In genomic region chr9:71606296-71607057, GRCm38 (mm10) we compare ENCODE assay signal across 10 mouse cellular contexts. TPM values are rescaled to one million over a fixed set of nuclear protein-coding genes. Genes with fewer than 3 reads are reported as not detected.
DNase-seq lines count a peak whose midpoint lies in the region; ATAC-seq lines count a peak whose summit lies in the region.
"Had no signal": no experiment of that assay in that cellular context is flagged by ENCODE, and none has a peak within 500 bp of the region (broad histone marks: within the 10 kb centered on the region; RNA-seq: fewer than 3 reads in every experiment).

No protein-coding gene starts in this region.

- no peak overlapping the region for H3K4me3 ChIP-seq in neural tube, embryonic 13.5 days
- H3K4me3 ChIP-seq in neural tube, embryonic 15.5 days (replicated peaks): no peak overlapping the region
- no peak overlapping the region for H3K4me3 ChIP-seq in liver, embryonic 15.5 days (replicated peaks)
- no peak overlapping the region for H3K4me3 ChIP-seq in midbrain, embryonic 14.5 days (replicated peaks; ENCODE audit: low read depth, low read length)
- no peak overlapping the region for H3K4me3 ChIP-seq in hindbrain, embryonic 11.5 days (ENCODE audit: low read depth, low read length)
- H3K4me3 ChIP-seq: left cerebral cortex, adult 2 months had no signal

- WGBS in neural tube, embryonic 13.5 days: 76% methylated on average over 13 of the region's 13 CpGs
- 74% methylated on average over 13 of the region's 13 CpGs for WGBS in neural tube, embryonic 15.5 days
- WGBS in liver, embryonic 15.5 days (ENCODE audit: insufficient replicate concordance): 10% methylated on average over 13 of the region's 13 CpGs
- WGBS in midbrain, embryonic 14.5 days: 88% methylated on average over 13 of the region's 13 CpGs
- WGBS in hindbrain, embryonic 11.5 days: 87% methylated on average over 13 of the region's 13 CpGs

- H3K27me3 ChIP-seq in neural tube, embryonic 13.5 days: no peaks in the 10 kb centered on the region
- H3K27me3 ChIP-seq in neural tube, embryonic 15.5 days (replicated peaks): no peaks in the 10 kb centered on the region
- H3K27me3 ChIP-seq in liver, embryonic 15.5 days: peaks cover 20% of the 10 kb centered on the region
- H3K27me3 ChIP-seq in midbrain, embryonic 14.5 days (ENCODE audit: control insufficient read depth, insufficient read depth, low read length): no peaks in the 10 kb centered on the region
- H3K27me3 ChIP-seq in hindbrain, embryonic 11.5 days (ENCODE audit: control insufficient read depth, insufficient read depth, low read length): no peaks in the 10 kb centered on the region

- H3K9ac ChIP-seq in neural tube, embryonic 13.5 days: no peak overlapping the region
- no peak overlapping the region for H3K9ac ChIP-seq in neural tube, embryonic 15.5 days (replicated peaks)
- no peak overlapping the region for H3K9ac ChIP-seq in liver, embryonic 15.5 days
- no peak overlapping the region for H3K9ac ChIP-seq in midbrain, embryonic 14.5 days (replicated peaks; ENCODE audit: low read length)
- no peak overlapping the region for H3K9ac ChIP-seq in hindbrain, embryonic 11.5 days (ENCODE audit: low read depth, low read length)
- H3K9ac ChIP-seq: hindbrain, embryonic 14.5 days had no signal

- DNase-seq in embryo, embryonic 10 days (ENCODE audit: low spot score): peak; percentile 22
- no peak for DNase-seq in embryo, embryonic 11 days
- DNase-seq in thymus, postnatal 25 days: peak; percentile 37
- no peak for DNase-seq in midbrain, embryonic 14.5 days
- no peak for DNase-seq in hindbrain, embryonic 11.5 days (ENCODE audit: low spot score)

- H3K4me1 ChIP-seq in neural tube, embryonic 13.5 days (replicated peaks): peaks cover 13% of the 10 kb centered on the region
- peaks cover 9% of the 10 kb centered on the region for H3K4me1 ChIP-seq in neural tube, embryonic 15.5 days
- H3K4me1 ChIP-seq in liver, embryonic 15.5 days (replicated peaks): peaks cover 20% of the 10 kb centered on the region; the same call in 1 of the 2 replicates
- 0 out of 2 replicates have a peak, but pooled peaks cover 4% of the 10 kb centered on the region for H3K4me1 ChIP-seq in midbrain, embryonic 14.5 days (ENCODE audit: control insufficient read depth, insufficient read depth, low read length)
- no peaks in the 10 kb centered on the region for H3K4me1 ChIP-seq in hindbrain, embryonic 11.5 days (replicated peaks; ENCODE audit: control insufficient read depth, insufficient read depth, low read length)

- no peak for ATAC-seq in neural tube, embryonic 13.5 days (ENCODE audit: low read depth)
- ATAC-seq in neural tube, embryonic 15.5 days (ENCODE audit: low FRiP score): no peak
- peak; percentile 77 for ATAC-seq in liver, embryonic 15.5 days (ENCODE audit: insufficient read depth)
- no peak for ATAC-seq in midbrain, embryonic 14.5 days (ENCODE audit: low FRiP score, low TSS enrichment)
- ATAC-seq in hindbrain, embryonic 11.5 days (ENCODE audit: low FRiP score): no peak

- no peaks in the 10 kb centered on the region for H3K9me3 ChIP-seq in neural tube, embryonic 13.5 days
- no peaks in the 10 kb centered on the region for H3K9me3 ChIP-seq in neural tube, embryonic 15.5 days (replicated peaks)
- no peaks in the 10 kb centered on the region for H3K9me3 ChIP-seq in liver, embryonic 15.5 days (replicated peaks)
- H3K9me3 ChIP-seq in midbrain, embryonic 14.5 days (ENCODE audit: control insufficient read depth, low read length): no peaks in the 10 kb centered on the region
- no peaks in the 10 kb centered on the region for H3K9me3 ChIP-seq in hindbrain, embryonic 11.5 days (ENCODE audit: control insufficient read depth, low read length)

- no peaks in the 10 kb centered on the region for H3K36me3 ChIP-seq in neural tube, embryonic 13.5 days
- H3K36me3 ChIP-seq in neural tube, embryonic 15.5 days: no peaks in the 10 kb centered on the region
- no peaks in the 10 kb centered on the region for H3K36me3 ChIP-seq in liver, embryonic 15.5 days (replicated peaks)
- no peaks in the 10 kb centered on the region for H3K36me3 ChIP-seq in midbrain, embryonic 14.5 days (ENCODE audit: control insufficient read depth, insufficient read depth, low read length)
- H3K36me3 ChIP-seq in hindbrain, embryonic 11.5 days (ENCODE audit: control insufficient read depth, insufficient read depth, low read length): no peaks in the 10 kb centered on the region

- no peak overlapping the region for H3K4me2 ChIP-seq in neural tube, embryonic 13.5 days
- H3K4me2 ChIP-seq in neural tube, embryonic 15.5 days: no peak overlapping the region
- H3K4me2 ChIP-seq in liver, embryonic 15.5 days: no peak overlapping the region
- H3K4me2 ChIP-seq in midbrain, embryonic 14.5 days (ENCODE audit: low read length): no peak overlapping the region
- no peak overlapping the region for H3K4me2 ChIP-seq in hindbrain, embryonic 11.5 days (replicated peaks; ENCODE audit: low read depth, low read length)
- H3K4me2 ChIP-seq: hindbrain, embryonic 14.5 days had no signal

- H3K27ac ChIP-seq in neural tube, embryonic 13.5 days (replicated peaks): peak overlapping the region; percentile 28; the same call in 1 of the 2 replicates
- no peak overlapping the region for H3K27ac ChIP-seq in neural tube, embryonic 15.5 days (replicated peaks)
- H3K27ac ChIP-seq in liver, embryonic 15.5 days (replicated peaks): no peak overlapping the region
- no peak overlapping the region for H3K27ac ChIP-seq in midbrain, embryonic 14.5 days (replicated peaks; ENCODE audit: low read depth, low read length)
- H3K27ac ChIP-seq in hindbrain, embryonic 11.5 days (ENCODE audit: low read depth, low read length): no peak overlapping the region
- H3K27ac ChIP-seq: hindbrain, embryonic 14.5 days; left cerebral cortex, adult 2 months had no signal

RNA-seq across cellular contexts. Expression of gene Myzap, which starts 14.3 kb away (rescaled TPM):
- polyA plus RNA-seq in neural tube, embryonic 13.5 days (2015; fragmentation: Nextera tagmentation; extraction: Ambion mirVana): 5.2 and 6.7 TPM in 2 replicates
- polyA plus RNA-seq in neural tube, embryonic 15.5 days (2015; fragmentation: Nextera tagmentation; extraction: Ambion mirVana): 2.5 and 6.8 TPM in 2 replicates
- 2.2 and 2.7 TPM in 2 replicates for polyA plus RNA-seq in liver, embryonic 15.5 days (2015; fragmentation: Nextera tagmentation; extraction: Ambion mirVana)
- 1.3 and 2.2 TPM in 2 replicates for polyA plus RNA-seq in midbrain, embryonic 14.5 days (2014; fragmentation: Nextera tagmentation; extraction: Ambion mirVana)
- polyA plus RNA-seq in hindbrain, embryonic 11.5 days (2014; fragmentation: Nextera tagmentation; extraction: Ambion mirVana): 5.3 and 6.4 TPM in 2 replicates

Comparison
In these comparisons a context has a peak if more than half of its experiments do, and no peak if none do; other contexts are left out.
1. DNase-seq: peak in embryo, embryonic 10 days (single experiment) and thymus, postnatal 25 days (single experiment); none in embryo, embryonic 11 days (single experiment), midbrain, embryonic 14.5 days (single experiment) and hindbrain, embryonic 11.5 days (single experiment).